Mouse (Mus musculus) heart, embryonic 16.5 days (tissue): Measurements from ENCODE around the gene Rpa2. TPM values are rescaled to one million over a fixed set of nuclear protein-coding genes. Genes with fewer than 3 reads are reported as not detected.

Experiments used
- ATAC-seq: fragments of 200-750 bp; cut with Nextera tagmentation; replicated peaks from 2 replicates; pipeline ENCODE4 v1.8.0; 2017; ENCODE audit warnings: moderate number of reproducible peaks; ENCODE audit not compliant: insufficient read depth, low FRiP score; ENCODE audit errors: extremely low read depth
- H3K27ac ChIP-seq: fragments of 300-500 bp; sonication (generic); 2 replicates; pipeline ENCODE4 v1.5.1; 2014; ENCODE audit warnings: mild to moderate bottlenecking, low read length, control low read depth, moderate library complexity
- H3K27me3 ChIP-seq: fragments of 300-500 bp; sonication (generic); 2 replicates; pipeline ENCODE4 v1.6.1; 2014; ENCODE audit warnings: low read length, mixed read lengths; ENCODE audit not compliant: control insufficient read depth, insufficient read depth
- H3K36me3 ChIP-seq: fragments of 300-500 bp; sonication (generic); 2 replicates; pipeline ENCODE4 v1.6.1; 2014; ENCODE audit not compliant: control insufficient read depth, insufficient read depth
- H3K4me1 ChIP-seq: fragments of 300-500 bp; sonication (generic); 2 replicates; pipeline ENCODE4 v1.6.1; 2014; ENCODE audit warnings: low read length, mixed read lengths; ENCODE audit not compliant: control insufficient read depth, insufficient read depth
- H3K4me2 ChIP-seq: fragments of 300-500 bp; sonication (generic); 2 replicates; pipeline ENCODE4 v1.6.1; 2014; ENCODE audit warnings: low read depth, mild to moderate bottlenecking, control low read depth, low read length
- H3K4me3 ChIP-seq: fragments of 300-500 bp; sonication (generic); 2 replicates; pipeline ENCODE4 v1.5.1; 2014; ENCODE audit warnings: mild to moderate bottlenecking, control low read depth, low read length
- H3K9ac ChIP-seq: fragments of 300-500 bp; sonication (generic); 2 replicates; pipeline ENCODE4 v1.6.1; 2014; ENCODE audit warnings: low read length, control low read depth
- H3K9me3 ChIP-seq: fragments of 300-500 bp; sonication (generic); replicated peaks from 2 replicates; pipeline ENCODE4 v1.6.1; 2016; ENCODE audit warnings: low read length; ENCODE audit not compliant: control insufficient read depth
- WGBS: fragments of 180-500 bp; shearing (Covaris S2); extraction: QIAGEN DNeasy Blood & Tissue Kit; methylation state at CpG from one replicate; pipeline ENCODE4 v1.1.7; 2014; 5-methylcytosine and 5-hydroxymethylcytosine counted together
- polyA plus RNA-seq: library from polyadenylated mRNA; unstranded; fragments of >200 nt; fragmentation: Nextera tagmentation; extraction: Ambion mirVana; gene quantifications from 2 replicates; pipeline ENCODE4 v1.2.1, GENCODE M21; 2015

The Rpa2 gene
- polyA plus RNA-seq, 1 experiment from 2014 or later: 72.8 TPM

DNA sequence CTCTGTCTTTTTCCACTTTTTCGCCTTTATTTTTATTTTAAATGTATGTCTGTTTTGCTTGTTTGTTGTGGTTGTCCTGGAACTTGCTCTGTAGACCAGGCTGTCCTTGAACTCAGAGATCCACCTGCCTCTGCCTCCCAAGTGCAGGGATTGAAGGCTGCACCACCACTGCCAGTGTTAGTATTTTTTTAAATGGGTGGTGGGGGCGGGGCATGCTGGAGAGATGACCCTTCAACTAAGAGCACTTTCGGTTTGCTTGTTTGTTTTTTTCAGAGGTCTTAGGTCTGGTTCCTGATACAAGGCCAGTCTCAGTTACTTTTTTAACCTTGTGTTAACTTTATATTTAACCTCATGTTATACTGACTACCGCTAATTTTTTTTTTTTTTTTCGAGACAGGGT lies 37.0 kb downstream of the Rpa2 start:
- Histone ChIP-seq H3K4me1 (peaks cover 10% of the 10 kb centered on the region), H3K27ac (no peak overlapping the region), H3K4me3 (no peak overlapping the region), H3K36me3 (no peaks in the 10 kb centered on the region), H3K9me3 (no peaks in the 10 kb centered on the region), H3K27me3 (no peaks in the 10 kb centered on the region), H3K4me2 (no peak overlapping the region), H3K9ac (no peak overlapping the region)
- WGBS: 69% methylated on average over 5 of the region's 5 CpGs
- no peak for ATAC-seq

GRCm38 (mm10) chr4:132805599-132806197 lies 37.6 kb downstream of the Rpa2 start:
- H3K4me1 ChIP-seq: peaks cover 10% of the 10 kb centered on the region
- no peak overlapping the region; the same call in 1 of the 2 replicates for H3K4me2 ChIP-seq

DNA sequence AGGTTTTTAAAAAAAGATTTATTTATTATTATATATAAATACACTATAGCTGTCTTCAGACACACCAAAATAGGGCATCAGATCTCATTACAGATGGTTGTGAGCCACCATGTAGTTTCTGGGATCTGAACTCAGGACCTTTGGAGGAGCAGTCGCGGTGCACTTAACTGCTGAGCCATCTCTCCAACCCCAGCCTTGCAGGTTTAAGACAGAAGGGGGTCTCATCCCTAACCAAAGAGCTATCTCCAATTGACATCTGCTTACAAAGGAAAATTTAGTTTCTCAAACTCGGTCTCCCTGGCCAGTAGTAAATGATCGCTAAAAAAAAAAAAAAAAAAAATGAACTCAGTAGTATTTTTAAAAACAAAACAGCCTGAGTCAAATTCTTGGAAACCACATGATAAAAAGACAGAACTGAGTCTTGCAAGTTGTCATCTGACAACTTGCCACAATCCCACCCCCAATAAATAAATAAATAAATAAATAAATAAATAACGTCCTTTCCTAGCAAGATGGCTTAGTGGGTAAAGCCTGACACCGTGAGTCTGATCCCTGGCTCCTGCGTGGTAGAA lies 38.6 kb downstream of the Rpa2 start:
- H3K4me1 ChIP-seq: peaks cover 10% of the 10 kb centered on the region
- WGBS: 90% methylated on average over 7 of the region's 7 CpGs
- no peak for ATAC-seq
- H3K27me3 ChIP-seq: no peaks in the 10 kb centered on the region
- peaks cover 4% of the 10 kb centered on the region; the same call in 1 of the 2 replicates for H3K9me3 ChIP-seq
- no peak overlapping the region for H3K27ac ChIP-seq
- no peaks in the 10 kb centered on the region for H3K36me3 ChIP-seq
- no peak overlapping the region for H3K9ac ChIP-seq
- no peak overlapping the region for H3K4me3 ChIP-seq
- H3K4me2 ChIP-seq: no peak overlapping the region

More at GRCm38 (mm10) chr4:132805599-132806197, 37.6 kb downstream of the Rpa2 start:
- no peaks in the 10 kb centered on the region for H3K27me3 ChIP-seq
- 0 out of 2 replicates have a peak overlapping the region, but pooled peaks have one; percentile 37 for H3K27ac ChIP-seq
- ATAC-seq: no peak
- H3K9me3 ChIP-seq: peaks cover 4% of the 10 kb centered on the region; the same call in 1 of the 2 replicates
- WGBS: 51% methylated on average over 12 of the region's 12 CpGs
- H3K36me3 ChIP-seq: no peaks in the 10 kb centered on the region
- H3K4me3 ChIP-seq: no peak overlapping the region
- no peak overlapping the region for H3K9ac ChIP-seq

DNA sequence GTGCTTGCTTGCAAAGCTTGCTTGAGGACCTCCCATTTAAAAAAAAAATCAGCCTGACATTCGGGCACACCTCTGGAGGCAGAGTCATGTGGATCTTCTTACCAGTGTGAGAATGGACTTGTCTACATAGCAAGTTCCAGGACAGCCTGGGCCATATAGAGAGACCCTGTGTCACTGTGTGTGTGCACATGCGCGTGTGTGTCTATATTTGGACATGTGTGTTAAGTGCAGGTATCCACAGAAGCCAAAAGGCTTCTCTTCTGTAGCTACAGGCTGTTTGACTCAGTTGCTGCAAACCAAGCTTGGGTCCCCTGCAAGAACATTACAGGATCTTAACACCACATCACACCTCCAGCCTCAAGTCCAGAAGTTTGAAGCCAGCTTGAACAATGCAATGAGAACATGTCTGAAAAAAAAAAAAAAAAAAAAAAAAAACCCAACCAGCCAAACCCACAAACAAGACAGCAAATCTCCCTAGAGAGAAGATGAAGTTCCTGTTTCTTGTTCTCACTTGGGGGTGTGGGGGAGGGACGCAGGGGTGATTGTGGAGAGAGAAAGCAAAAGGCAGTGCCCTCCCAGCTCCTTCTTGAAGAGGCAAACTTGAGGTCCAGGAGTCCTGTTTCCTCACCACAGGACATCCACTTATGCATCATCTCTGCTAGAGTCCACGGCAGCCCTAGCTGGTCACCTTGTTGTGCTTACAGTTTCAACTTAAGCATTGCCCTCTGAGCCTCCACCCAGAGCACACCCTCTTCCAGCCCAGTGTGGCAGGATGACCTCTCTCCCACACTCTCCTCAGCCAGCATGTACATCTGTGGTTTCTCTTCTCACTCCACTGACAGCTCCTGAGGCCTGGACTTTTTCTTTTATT lies 39.9 kb downstream of the Rpa2 start:
- Histone ChIP-seq H3K36me3 (no peaks in the 10 kb centered on the region), H3K27ac (0 out of 2 replicates have a peak overlapping the region, but pooled peaks have one; percentile 24), H3K27me3 (no peaks in the 10 kb centered on the region), H3K4me3 (no peak overlapping the region), H3K4me2 (peak overlapping the region; percentile 21; the same call in 1 of the 2 replicates), H3K4me1 (peaks cover 10% of the 10 kb centered on the region), H3K9me3 (peaks cover 6% of the 10 kb centered on the region; the same call in 1 of the 2 replicates), H3K9ac (no peak overlapping the region; the same call in 1 of the 2 replicates)
- ATAC-seq: peak; percentile 75
- 39% methylated on average over 5 of the region's 5 CpGs for WGBS

- Histone ChIP-seq H3K27ac (peak overlapping the region; percentile 11; the same call in 1 of the 2 replicates), H3K4me1 (peaks cover 10% of the 10 kb centered on the region), H3K4me2 (no peak overlapping the region), H3K27me3 (no peaks in the 10 kb centered on the region), H3K36me3 (no peaks in the 10 kb centered on the region), H3K4me3 (no peak overlapping the region), H3K9me3 (peaks cover 6% of the 10 kb centered on the region; the same call in 1 of the 2 replicates), H3K9ac (no peak overlapping the region)
- no peak for ATAC-seq
- WGBS: 71% methylated on average over 5 of the region's 5 CpGs
These were observed 41.5 kb downstream of the Rpa2 start for GRCm38 (mm10) chr4:132809621-132810020.

DNA sequence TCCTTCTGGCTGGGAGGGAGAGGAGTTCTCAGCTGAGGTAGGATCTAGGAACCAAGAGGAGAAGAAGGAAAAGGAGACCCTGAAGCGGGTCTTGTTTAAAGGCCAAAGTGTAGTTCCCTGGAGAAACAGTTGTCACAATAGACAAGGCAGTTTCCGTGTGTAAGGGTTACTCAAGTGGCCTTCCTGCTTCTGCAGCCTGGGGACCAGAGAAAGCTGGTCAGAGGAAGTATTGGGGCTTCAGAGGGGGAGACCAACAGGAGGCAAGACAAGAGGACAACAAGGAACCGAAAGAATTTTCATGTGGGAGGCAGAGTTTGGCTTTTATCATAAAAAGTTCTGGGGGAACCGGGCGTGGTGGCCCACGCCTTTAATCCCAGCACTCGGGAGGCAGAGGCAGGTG lies 48.3 kb downstream of the Rpa2 start:
- Histone ChIP-seq H3K27me3 (no peaks in the 10 kb centered on the region), H3K9me3 (peaks cover 5% of the 10 kb centered on the region; the same call in 1 of the 2 replicates), H3K27ac (no peak overlapping the region; the same call in 1 of the 2 replicates), H3K4me1 (no peaks in the 10 kb centered on the region), H3K9ac (no peak overlapping the region), H3K36me3 (no peaks in the 10 kb centered on the region), H3K4me2 (no peak overlapping the region), H3K4me3 (no peak overlapping the region)
- 69% methylated on average over 7 of the region's 7 CpGs for WGBS
- ATAC-seq: no peak

DNA sequence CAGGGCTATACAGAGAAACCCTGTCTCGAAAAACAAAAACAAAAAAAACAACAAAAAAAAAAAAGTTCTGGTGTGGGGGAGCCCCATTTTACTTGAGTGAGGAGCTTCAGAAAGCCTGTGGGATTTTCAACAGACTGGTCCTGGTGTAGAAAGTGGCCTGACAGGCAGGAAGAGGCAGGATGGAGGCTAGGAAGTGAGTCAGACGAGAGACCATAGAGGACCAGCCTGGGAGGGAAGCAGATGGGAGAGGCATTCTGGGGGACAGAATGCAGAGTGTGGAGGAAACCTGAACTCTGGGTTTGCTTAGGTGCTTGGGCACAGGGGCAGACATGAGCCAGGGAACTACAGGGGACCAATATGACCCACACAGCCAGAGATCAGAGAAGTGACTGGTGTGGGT lies 48.7 kb downstream of the Rpa2 start:
- Histone ChIP-seq H3K9ac (no peak overlapping the region), H3K4me3 (no peak overlapping the region), H3K27me3 (no peaks in the 10 kb centered on the region), H3K36me3 (no peaks in the 10 kb centered on the region), H3K4me2 (no peak overlapping the region), H3K27ac (no peak overlapping the region), H3K4me1 (no peaks in the 10 kb centered on the region), H3K9me3 (peaks cover 5% of the 10 kb centered on the region; the same call in 1 of the 2 replicates)
- WGBS: 49% methylated on average over 2 of the region's 2 CpGs
- ATAC-seq: no peak

GRCm38 (mm10) chr4:132818442-132818841 lies 50.3 kb downstream of the Rpa2 start:
- no peak overlapping the region for H3K4me3 ChIP-seq
- ATAC-seq: no peak
- no peak overlapping the region for H3K27ac ChIP-seq
- H3K36me3 ChIP-seq: no peaks in the 10 kb centered on the region
- H3K4me2 ChIP-seq: no peak overlapping the region
- H3K9me3 ChIP-seq: peaks cover 3% of the 10 kb centered on the region; the same call in 1 of the 2 replicates
- 51% methylated on average over 2 of the region's 2 CpGs for WGBS
- no peaks in the 10 kb centered on the region for H3K27me3 ChIP-seq
- no peaks in the 10 kb centered on the region for H3K4me1 ChIP-seq
- no peak overlapping the region for H3K9ac ChIP-seq
